Mouse (Mus musculus) spleen, adult 2 months (tissue): ENCODE measurements around the gene Spata31d1a. TPM values are rescaled to one million over a fixed set of nuclear protein-coding genes. Genes with fewer than 3 reads are reported as not detected.
"Not testable (repeated sequence)": the region's sequence is repeated elsewhere in the genome, so short reads cannot be mapped to it uniquely, and the experiment has no call there.

Experiments used
- DNase-seq, 2 experiments: peaks; one replicate each; pipeline versions ENCODE4 v3.0.0 to v3.0.0-alpha.2; 2012 to 2021; ENCODE audit warnings: low spot score in 2 of 2, low read depth in 1 of 2
- H3K27ac ChIP-seq: fragments of 200-500 bp; 2 replicates; pipeline ENCODE4 v1.5.1; 2012; ENCODE audit warnings: low read length, inconsistent platforms; ENCODE audit not compliant: insufficient read depth
- H3K27me3 ChIP-seq: fragments of 200-500 bp; 2 replicates; pipeline ENCODE4 v1.6.1; 2012; ENCODE audit warnings: mild to moderate bottlenecking, moderate library complexity, low read length, inconsistent platforms; ENCODE audit not compliant: control insufficient read depth, insufficient read depth
- H3K36me3 ChIP-seq: fragments of 200-500 bp; 2 replicates; pipeline ENCODE4 v1.6.1; 2012; ENCODE audit warnings: mild to moderate bottlenecking, low read length, inconsistent platforms; ENCODE audit not compliant: control insufficient read depth, insufficient read depth
- H3K4me1 ChIP-seq: fragments of 200-500 bp; 2 replicates; pipeline ENCODE4 v1.6.1; 2011; ENCODE audit warnings: inconsistent platforms; ENCODE audit not compliant: control insufficient read depth, insufficient read depth, insufficient read length
- H3K4me3 ChIP-seq: fragments of 200-500 bp; 2 replicates; pipeline ENCODE4 v1.5.1; 2011; ENCODE audit warnings: mild to moderate bottlenecking, inconsistent platforms; ENCODE audit not compliant: insufficient read depth, insufficient read length; ENCODE audit errors: extremely low read depth
- CTCF ChIP-seq: fragments of 200-500 bp; IDR thresholded peaks from 2 replicates; pipeline ENCODE4 v1.5.1; 2011; ENCODE audit warnings: mild to moderate bottlenecking, inconsistent platforms; ENCODE audit not compliant: insufficient read depth, insufficient read length, insufficient replicate concordance; ENCODE audit errors: extremely low read depth
- POLR2A ChIP-seq: fragments of 200-500 bp; IDR thresholded peaks from 2 replicates; pipeline ENCODE4 v1.6.1; 2011; ENCODE audit warnings: low read depth, low read length, inconsistent platforms
- WGBS: fragments of 180-500 bp; shearing (Covaris S2); methylation state at CpG from one replicate; pipeline ENCODE4 v1.1.7; 2018; 5-methylcytosine and 5-hydroxymethylcytosine counted together
- polyA plus RNA-seq: library from polyadenylated mRNA; depleted of rRNA; stranded (reverse); fragments of >200 nt; gene quantifications from 2 replicates; pipeline ENCODE4 v1.2.3, GENCODE M21; 2012

Spata31d1a gene
- polyA plus RNA-seq, 1 experiment = not detected

- Histone ChIP-seq H3K4me3 (0 out of 2 replicates have a peak overlapping the region, but pooled peaks have one; percentile 4), H3K36me3 (no peaks in the 10 kb centered on the region), H3K27ac (no peak overlapping the region), H3K27me3 (no peaks in the 10 kb centered on the region), H3K4me1 (peaks cover 8% of the 10 kb centered on the region; the same call in 1 of the 2 replicates)
- WGBS = 9% methylated on average over 12 of the region's 12 CpGs
- peak in 1 of 2 experiments; percentile 35 for DNase-seq
- TF ChIP-seq CTCF (no peak), POLR2A (no peak)
Measured at GRCm38 (mm10) chr13:59704562-59704961, 5.6 kb downstream of the Spata31d1a start.

- Histone ChIP-seq H3K27me3 (no peaks in the 10 kb centered on the region), H3K4me1 (peaks cover 8% of the 10 kb centered on the region; the same call in 1 of the 2 replicates), H3K27ac (no peak overlapping the region), H3K4me3 (no peak overlapping the region), H3K36me3 (no peaks in the 10 kb centered on the region)
- 82% methylated on average over 12 of the region's 12 CpGs for WGBS
- no peak for DNase-seq
- TF ChIP-seq CTCF (no peak), POLR2A (no peak)
Measured at GRCm38 (mm10) chr13:59703514-59703913, 6.6 kb downstream of the Spata31d1a start.

- not testable (repeated sequence) for H3K36me3 ChIP-seq, H3K4me1 ChIP-seq, DNase-seq, H3K27me3 ChIP-seq, H3K4me3 ChIP-seq, H3K27ac ChIP-seq
- WGBS = 74% methylated on average over 1 of the region's 1 CpGs
Measured at GRCm38 (mm10) chr13:59700137-59700536, 10.0 kb downstream of the Spata31d1a start.

GRCm38 (mm10) chr13:59699131-59699530, 11.0 kb downstream of the Spata31d1a start:
- 93% methylated on average over 8 of the region's 8 CpGs for WGBS
- peaks cover under 1% of the 10 kb centered on the region; the same call in 1 of the 2 replicates for H3K4me1 ChIP-seq
- TF ChIP-seq CTCF = no peak
- no peak for TF ChIP-seq POLR2A

GRCm38 (mm10) chr13:59695781-59696180, 14.3 kb downstream of the Spata31d1a start:
- DNase-seq = no peak
- Histone ChIP-seq H3K27me3 (no peaks in the 10 kb centered on the region), H3K4me1 (no peaks in the 10 kb centered on the region), H3K4me3 (no peak overlapping the region), H3K27ac (no peak overlapping the region), H3K36me3 (no peaks in the 10 kb centered on the region)
- WGBS = 79% methylated on average over 7 of the region's 7 CpGs
- TF ChIP-seq POLR2A (no peak), CTCF (no peak)

More at GRCm38 (mm10) chr13:59699131-59699530, 11.0 kb downstream of the Spata31d1a start:
- no peak overlapping the region for H3K4me3 ChIP-seq
- H3K36me3 ChIP-seq = no peaks in the 10 kb centered on the region
- no peak for DNase-seq
- no peaks in the 10 kb centered on the region for H3K27me3 ChIP-seq
- H3K27ac ChIP-seq = no peak overlapping the region

GRCm38 (mm10) chr13:59694008-59694407, 16.1 kb downstream of the Spata31d1a start, which contains the start of gene 4921517D22Rik:
TSS of gene 4921517D22Rik (minus strand) at chr13:59694108.
- H3K27me3 ChIP-seq = no peaks in the 10 kb centered on the region
- H3K4me3 ChIP-seq = no peak within 1 kb of the TSS
- 92% methylated on average over 3 of the region's 3 CpGs for WGBS
- H3K4me1 ChIP-seq = no peaks in the 10 kb centered on the region
- no peak within 1 kb of the TSS for H3K27ac ChIP-seq
- DNase-seq = no peak
- no peaks in the 10 kb centered on the region for H3K36me3 ChIP-seq
- TF ChIP-seq CTCF (no peak), POLR2A (no peak)

- no peak for TF ChIP-seq CTCF
- TF ChIP-seq POLR2A = no peak
- DNase-seq = no peak
- Histone ChIP-seq H3K27me3 (no peaks in the 10 kb centered on the region), H3K36me3 (no peaks in the 10 kb centered on the region), H3K4me1 (no peaks in the 10 kb centered on the region), H3K27ac (no peak overlapping the region), H3K4me3 (no peak overlapping the region)
- WGBS = 89% methylated on average over 10 of the region's 10 CpGs
Measured at GRCm38 (mm10) chr13:59691478-59691877, 18.7 kb downstream of the Spata31d1a start.

- Histone ChIP-seq H3K36me3 (no peaks in the 10 kb centered on the region), H3K4me1 (no peaks in the 10 kb centered on the region), H3K27me3 (no peaks in the 10 kb centered on the region), H3K4me3 (no peak overlapping the region), H3K27ac (no peak overlapping the region)
- WGBS = 83% methylated on average over 7 of the region's 7 CpGs
- TF ChIP-seq CTCF (no peak), POLR2A (no peak)
- DNase-seq = no peak
Measured at GRCm38 (mm10) chr13:59690576-59690975, 19.6 kb downstream of the Spata31d1a start.
